Mouse (Mus musculus): Measurements from ENCODE around the gene Atg10. TPM values are rescaled to one million over a fixed set of nuclear protein-coding genes. Genes with fewer than 3 reads are reported as not detected.
A peak's percentile ranks its signal among the peaks of the same experiment; 100 is the strongest.
"Not testable (repeated sequence)": the region's sequence is repeated elsewhere in the genome, so short reads cannot be mapped to it uniquely, and the experiment has no call there.

The Atg10 gene
- 8.0 to 13.2 TPM (median 12.6 TPM) in 3 replicates for total RNA-seq (2017)

DNA sequence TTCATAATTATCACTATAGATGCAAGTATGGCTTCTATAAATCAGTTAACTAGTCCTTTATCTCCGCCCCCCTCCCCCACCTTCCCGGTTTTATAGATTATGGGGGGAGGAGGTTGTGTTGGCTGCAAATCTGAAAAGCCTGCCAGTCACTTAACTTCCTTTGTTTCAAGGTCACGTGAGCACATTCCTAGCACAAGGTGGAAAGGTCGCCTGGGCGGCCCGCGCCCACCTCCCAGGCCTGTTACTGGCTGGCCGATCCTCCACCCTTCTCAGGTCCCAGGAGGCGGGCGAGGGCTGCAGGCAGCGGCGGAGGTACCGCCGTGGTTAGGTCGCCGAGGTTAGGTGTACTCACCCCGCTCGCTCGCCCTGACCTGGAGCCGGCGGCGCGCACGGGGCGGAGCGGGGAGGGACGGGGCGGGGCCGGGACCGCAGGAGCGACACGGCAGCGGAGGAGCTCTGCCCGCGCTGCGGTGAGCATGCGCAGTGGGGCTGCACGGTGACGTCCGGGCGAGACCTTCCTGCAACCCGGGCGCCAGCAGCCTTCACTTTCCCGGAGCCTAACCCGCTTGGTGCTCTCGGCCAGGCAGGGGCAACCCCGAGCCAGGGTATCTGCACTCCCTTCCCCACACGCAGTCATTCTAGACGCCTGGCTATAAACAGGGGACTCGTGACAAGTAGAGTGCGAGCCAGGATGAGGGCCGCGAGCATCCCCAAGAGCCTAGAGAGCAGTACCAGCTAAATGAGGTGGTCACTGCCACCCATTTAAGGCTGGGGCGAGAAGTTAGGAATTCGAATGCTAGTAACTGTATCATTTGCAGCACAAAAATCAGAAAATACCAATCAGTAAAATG, at the start of gene Atg10:
Atg10 (minus strand) TSS at position 382 of the 851 bp plus-strand sequence.
- ATAC-seq (replicated peaks; ENCODE audit: insufficient number of reproducible peaks, low FRiP score, low TSS enrichment, poor library complexity, severe bottlenecking): peak; percentile 78

DNA sequence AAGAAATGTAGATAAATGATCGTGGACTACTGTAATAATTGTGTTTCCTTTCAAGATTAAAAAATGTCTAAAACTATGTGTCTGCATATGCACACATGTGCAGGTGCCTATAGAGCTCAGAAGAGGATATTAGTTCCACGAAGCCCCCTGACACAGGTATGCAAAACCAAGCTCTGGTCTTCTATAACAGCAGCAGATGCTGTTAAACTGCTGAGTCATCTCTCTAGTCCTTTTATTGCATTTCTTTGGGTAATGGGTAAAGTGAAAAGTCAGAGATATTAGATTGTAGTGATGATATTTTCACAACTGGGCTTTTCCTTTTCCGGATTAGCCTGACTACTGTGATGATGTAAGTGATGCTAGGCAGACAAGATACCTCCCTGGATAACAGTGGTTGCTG, 28.6 kb upstream of the Atg10 start:
- no peak for ATAC-seq (replicated peaks; ENCODE audit: insufficient number of reproducible peaks, low FRiP score, low TSS enrichment, poor library complexity, severe bottlenecking)

DNA sequence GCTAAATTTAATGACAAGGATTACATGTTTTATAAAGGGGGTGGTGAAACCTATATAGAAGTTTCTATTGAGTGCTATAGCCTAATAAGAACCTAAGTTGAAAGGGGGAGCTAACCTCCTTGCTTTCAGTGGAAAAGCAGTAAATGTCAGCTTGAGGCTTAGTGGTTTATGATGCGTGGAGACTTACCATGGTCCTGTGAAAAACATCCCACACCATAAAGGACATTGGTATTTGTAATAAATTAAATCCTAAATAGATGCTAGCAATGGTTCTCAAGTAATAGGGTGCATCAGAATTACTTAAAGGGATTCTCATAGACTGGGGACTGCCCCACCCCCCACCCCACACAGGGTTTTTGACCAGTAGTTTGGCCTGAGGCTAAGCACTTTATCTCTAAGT, 27.9 kb upstream of the Atg10 start:
- ATAC-seq (replicated peaks; ENCODE audit: insufficient number of reproducible peaks, low FRiP score, low TSS enrichment, poor library complexity, severe bottlenecking): no peak

DNA sequence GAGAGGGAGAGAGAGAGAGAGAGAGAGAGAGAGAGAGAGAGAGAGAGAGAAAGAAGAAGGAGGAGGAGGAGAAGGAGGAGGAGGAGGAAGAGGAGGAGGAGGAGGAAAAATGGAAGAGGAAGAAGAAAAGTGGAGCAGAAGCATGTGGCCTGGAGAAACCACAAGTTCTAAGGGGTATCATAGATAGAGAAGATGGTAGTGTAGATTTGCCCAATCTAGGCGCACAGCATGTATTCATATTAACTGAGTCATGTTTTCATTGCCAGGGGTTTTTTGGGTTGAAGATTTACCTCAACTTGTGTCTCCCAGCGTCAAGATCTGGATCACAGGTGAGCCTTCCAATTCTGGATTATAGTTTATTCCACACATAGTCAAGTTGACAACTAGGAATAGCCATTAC, 26.3 kb upstream of the Atg10 start:
- not testable (repeated sequence) for ATAC-seq (replicated peaks; ENCODE audit: insufficient number of reproducible peaks, low FRiP score, low TSS enrichment, poor library complexity, severe bottlenecking)

DNA sequence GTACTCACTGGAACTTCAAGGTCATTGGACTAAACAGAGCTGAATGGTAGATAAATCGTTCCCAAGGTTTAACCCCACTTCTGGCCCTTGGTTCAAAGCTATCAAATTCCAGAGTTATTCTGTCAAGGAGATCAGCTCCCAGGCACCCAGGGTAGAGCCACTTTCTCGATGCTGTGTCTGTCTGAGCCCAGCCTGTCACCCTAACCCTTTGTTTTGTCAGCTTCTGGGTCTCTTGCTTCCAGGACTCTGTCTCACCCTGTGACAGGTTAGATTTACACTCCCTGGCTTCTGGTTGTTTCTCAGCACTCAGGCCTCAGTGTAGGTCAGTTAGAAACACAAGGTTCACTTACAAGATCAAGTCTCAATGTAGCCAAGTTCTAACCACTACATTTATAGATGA, 22.7 kb upstream of the Atg10 start:
- ATAC-seq (replicated peaks; ENCODE audit: insufficient number of reproducible peaks, low FRiP score, low TSS enrichment, poor library complexity, severe bottlenecking): no peak

DNA sequence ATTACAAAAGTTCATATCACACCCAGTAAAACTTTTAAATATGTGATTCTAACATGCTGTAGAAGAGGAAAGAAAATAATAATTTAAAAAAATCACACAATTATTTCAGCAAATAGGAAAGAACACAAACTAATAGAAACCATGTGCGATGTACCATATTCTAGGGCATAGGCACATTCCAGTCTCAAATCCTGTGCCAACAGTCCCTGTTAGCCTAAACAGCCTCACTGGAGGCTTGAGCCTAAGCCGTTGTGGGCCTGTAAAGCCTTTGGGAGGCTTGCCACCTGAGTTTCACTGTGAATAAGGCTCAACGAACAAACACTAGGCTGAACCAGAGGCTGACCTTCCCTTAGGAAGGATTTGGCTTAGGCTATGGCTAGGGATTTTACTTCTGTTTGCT, 14.2 kb upstream of the Atg10 start:
- no peak for ATAC-seq (replicated peaks; ENCODE audit: insufficient number of reproducible peaks, low FRiP score, low TSS enrichment, poor library complexity, severe bottlenecking)

DNA sequence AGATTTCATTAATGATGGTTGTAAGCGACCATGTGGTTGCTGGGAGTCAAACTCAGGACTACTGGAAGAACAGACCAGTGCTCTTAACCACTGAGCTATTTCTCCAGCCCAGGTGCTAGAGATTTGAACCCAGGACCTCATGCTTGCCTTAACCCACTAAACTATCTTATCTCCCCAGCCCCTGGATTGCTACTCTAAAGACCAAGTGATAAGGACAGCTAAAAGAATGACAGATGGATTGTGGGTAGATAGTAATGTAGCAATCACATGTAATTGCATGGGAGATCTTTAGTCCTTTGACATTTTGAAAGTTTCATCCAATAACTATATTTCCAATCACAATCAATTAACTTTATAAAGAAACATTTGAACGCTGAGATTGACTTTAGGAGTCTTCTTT, 13.1 kb upstream of the Atg10 start:
- no peak for ATAC-seq (replicated peaks; ENCODE audit: insufficient number of reproducible peaks, low FRiP score, low TSS enrichment, poor library complexity, severe bottlenecking)

DNA sequence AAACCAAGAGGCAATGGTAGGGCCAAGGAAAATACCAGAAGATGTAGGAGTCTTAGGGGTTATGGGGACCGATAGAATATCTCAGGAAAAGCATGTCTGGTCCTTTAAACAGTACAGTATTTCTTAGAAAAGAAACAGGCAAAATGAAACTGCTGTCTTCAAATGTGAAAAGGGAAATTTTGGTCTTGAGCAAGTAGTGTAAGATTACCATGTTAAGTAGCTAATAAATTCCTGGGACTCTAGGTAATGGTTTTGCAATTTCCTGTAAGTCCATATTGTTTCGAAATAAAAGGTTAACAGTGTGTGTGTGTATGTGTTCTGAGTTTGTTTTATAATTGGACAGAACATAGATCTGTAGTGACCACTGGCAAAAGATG, 658 bp upstream of the Atg10 start:
- peak; percentile 24; the same call in 1 of the 2 replicates for ATAC-seq (replicated peaks; ENCODE audit: insufficient number of reproducible peaks, low FRiP score, low TSS enrichment, poor library complexity, severe bottlenecking)

DNA sequence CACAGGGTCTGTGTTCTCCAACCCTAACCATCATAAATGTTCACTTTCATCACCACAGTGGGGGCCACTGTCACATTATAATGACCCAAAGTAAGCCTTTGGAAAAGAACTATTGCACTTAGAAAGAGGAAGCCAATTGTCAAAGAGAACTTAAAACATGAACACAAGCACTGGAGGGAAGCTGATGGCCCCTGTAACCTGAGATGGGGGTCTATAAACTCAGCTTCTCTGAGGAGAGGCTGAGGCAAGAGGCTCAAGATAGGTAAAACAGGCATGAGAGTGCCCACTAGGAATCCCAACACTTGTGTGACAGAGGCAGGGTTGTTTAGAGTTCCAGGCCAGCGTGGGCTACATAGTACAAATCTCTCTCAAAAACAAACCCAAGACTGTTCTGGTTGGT, 705 bp downstream of the Atg10 start:
- ATAC-seq (replicated peaks; ENCODE audit: insufficient number of reproducible peaks, low FRiP score, low TSS enrichment, poor library complexity, severe bottlenecking): no peak

DNA sequence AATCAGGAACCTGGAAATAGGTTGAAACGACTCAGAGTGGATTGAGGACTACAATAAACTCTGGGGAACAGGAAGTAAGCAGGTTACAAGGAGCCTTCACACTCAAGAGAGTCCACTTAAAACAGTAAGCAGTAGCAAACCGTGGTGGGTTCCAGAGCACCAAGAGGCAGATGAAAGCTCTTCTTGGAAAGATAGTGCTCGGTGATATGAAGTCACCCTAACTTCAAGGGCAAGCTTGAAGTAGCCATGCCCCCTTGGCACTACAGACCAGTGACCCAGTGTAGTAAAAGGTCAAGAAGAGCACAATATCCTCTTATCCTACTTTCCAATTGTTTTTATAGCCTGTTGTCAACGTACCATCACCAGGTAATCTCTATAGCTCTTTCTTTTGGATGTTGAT, 2.1 kb downstream of the Atg10 start:
- no peak for ATAC-seq (replicated peaks; ENCODE audit: insufficient number of reproducible peaks, low FRiP score, low TSS enrichment, poor library complexity, severe bottlenecking)

DNA sequence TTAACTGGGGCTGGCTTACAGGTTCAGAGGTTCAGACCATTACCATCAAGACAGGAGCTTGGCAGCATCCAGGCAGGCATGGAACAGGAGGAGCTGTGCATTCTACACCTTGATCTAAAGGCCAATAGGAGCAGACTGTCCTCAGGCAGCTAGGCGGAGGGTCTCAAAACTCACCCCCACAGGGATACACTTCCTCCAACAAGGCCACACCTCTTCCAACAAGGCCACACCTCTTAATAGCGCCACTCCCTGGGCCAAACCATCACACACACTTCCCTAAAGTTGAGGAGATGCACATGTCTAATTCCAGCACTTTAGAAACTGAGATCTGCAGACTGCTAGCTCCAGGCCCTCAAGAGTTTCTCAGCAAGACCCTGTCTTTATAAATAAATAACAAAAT, 6.1 kb downstream of the Atg10 start:
- ATAC-seq (replicated peaks; ENCODE audit: insufficient number of reproducible peaks, low FRiP score, low TSS enrichment, poor library complexity, severe bottlenecking): no peak

DNA sequence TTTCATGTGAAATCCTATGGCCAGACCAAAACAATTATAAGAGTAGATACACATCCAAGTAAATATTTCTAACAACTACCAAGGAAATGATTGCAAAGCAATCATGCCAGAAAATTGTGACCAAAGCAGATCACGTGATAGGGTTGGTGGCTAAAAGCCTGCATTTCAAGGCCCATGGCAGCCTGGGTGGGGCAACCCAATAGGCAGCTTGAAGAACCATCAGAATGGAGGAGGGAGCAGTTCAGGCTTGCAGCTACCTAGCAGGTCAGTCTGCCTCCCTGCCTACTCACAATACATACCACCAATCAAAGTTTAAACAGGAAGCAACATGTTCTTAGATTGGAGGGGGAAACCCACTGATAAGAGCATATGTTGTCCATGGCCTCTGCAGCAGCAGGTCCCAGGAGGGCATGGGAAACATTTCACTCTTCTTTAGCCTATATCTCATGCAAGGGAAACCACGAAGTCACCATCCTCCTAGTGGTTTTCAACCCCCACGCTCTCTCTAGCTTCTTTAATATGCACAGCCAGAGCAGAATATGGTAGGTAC, 7.0 kb downstream of the Atg10 start:
- ATAC-seq (replicated peaks; ENCODE audit: insufficient number of reproducible peaks, low FRiP score, low TSS enrichment, poor library complexity, severe bottlenecking): no peak

DNA sequence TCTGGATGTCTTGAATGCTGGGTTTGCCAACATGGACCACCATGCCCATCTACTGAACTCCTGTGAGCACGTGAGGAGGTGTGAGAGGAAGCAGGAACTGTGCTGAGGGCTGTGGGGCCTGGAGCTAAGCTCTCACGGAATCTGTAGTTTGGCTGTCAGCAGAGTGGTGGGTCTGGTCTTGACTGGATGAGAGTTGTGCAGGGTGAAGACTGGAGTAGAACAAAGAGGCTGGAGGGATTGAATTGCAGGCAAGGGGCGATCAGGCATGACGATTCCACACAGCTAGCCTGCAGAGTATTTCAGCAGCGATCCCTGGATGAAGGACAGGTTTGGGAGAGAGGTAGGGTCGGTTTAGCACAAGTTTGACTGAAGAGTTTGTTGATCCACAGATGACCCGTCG, 10.8 kb downstream of the Atg10 start:
- no peak for ATAC-seq (replicated peaks; ENCODE audit: insufficient number of reproducible peaks, low FRiP score, low TSS enrichment, poor library complexity, severe bottlenecking)

DNA sequence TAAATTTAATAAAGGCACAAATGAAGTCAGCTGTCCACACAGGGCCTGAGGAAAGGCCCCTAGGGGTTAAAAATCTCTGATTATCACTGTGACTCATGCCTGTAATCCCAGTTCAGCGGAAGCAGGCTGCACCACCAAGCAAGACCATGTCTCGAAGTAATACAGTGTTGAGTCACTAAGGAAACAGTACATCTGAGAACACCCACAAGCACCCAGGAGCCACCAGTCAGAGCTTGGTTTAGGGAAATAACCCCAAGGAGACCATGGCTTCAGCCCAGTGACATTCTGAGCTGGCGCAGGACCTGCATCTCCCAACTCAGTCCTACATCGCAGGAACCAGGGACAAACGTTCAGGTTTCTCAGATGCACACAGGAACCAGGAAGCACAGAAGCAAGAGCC, 17.5 kb downstream of the Atg10 start:
- no peak for ATAC-seq (replicated peaks; ENCODE audit: insufficient number of reproducible peaks, low FRiP score, low TSS enrichment, poor library complexity, severe bottlenecking)

DNA sequence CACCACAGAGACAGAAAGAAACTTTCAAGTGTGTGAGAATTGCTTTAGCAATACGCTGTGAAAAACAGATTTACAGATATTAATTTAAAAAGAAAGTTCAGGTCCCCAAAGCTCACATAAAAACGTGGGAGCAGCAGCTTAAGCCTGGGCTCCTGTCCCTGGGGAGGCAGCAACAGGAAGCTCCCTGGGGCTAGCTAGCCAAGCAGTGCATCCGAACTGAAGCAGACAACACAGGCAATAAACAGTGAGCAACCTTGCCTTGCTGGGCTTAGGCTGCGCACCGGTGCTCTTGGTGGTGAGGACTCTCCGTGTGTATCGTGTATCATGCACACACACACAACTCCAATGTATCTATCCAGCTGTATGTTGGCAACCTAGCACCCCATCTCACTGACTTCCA, 21.2 kb downstream of the Atg10 start:
- ATAC-seq (replicated peaks; ENCODE audit: insufficient number of reproducible peaks, low FRiP score, low TSS enrichment, poor library complexity, severe bottlenecking): no peak

DNA sequence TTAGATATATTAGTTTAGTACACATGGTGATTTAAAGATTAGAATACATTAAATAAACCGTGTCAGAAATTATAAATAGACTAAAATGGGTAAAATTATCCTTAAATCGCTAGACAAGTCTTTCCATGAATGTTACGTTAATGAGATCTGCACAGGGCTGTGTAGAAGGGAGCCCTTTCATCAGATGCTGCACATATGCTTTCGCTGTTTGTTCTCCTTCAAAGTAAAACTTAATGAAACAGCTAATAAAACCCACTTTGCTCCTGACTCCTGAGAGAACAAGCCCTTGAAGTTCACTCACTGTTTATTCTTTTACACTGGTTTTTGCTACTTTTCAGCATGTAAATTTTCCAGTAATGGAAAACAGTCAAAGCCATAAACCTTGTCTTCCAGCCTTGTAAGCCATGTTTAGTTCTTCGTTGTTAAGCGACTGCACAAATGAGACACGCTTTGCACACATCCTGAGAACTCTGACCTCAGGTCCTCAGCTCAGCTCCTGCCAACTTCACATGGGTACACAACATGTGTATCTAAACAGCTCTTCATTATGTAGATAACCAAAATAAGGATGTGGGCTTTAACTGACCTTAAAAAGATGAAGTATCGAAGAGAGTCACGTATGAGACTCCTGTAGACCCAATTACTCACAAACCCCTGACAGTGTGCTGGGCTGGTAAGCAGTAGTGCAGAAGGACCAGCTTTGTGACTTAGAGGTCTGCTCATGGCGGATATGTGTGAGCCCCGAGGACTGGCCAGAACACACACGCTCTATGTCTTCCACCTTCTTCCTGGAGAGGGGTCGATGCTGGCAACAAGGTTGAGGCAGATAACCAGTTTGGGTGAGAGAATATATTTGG, 36.2 kb downstream of the Atg10 start:
- ATAC-seq (replicated peaks; ENCODE audit: insufficient number of reproducible peaks, low FRiP score, low TSS enrichment, poor library complexity, severe bottlenecking): no peak

DNA sequence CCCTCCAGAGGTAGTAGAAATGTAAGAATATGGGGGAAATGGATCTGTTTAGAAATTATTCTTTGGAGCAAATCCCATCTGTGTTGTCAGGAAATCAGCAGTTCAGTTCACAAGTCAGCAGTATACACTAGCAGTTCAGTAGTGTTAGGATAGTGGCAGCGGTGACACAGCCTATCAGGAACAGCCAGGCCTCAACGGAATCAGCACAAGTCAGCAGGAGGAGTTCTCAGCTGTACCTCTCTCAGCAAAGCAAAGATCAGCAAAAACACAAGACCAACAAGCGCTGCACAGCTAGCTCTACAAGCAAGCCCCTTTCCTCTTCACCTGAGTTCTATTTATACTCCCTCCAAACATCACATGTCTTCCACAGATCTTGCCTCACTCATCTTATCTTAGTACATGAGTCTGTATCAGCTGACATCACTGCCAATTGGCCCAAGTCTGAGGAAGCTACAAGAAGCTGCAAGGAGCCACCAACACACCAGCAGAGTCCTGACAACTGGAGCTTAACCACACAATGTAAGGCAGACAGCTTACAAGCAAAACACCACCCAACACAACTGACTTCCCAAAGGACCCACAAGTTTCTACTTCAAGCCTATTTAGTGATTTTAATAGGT, 38.4 kb downstream of the Atg10 start:
- ATAC-seq (replicated peaks; ENCODE audit: insufficient number of reproducible peaks, low FRiP score, low TSS enrichment, poor library complexity, severe bottlenecking): no peak

DNA sequence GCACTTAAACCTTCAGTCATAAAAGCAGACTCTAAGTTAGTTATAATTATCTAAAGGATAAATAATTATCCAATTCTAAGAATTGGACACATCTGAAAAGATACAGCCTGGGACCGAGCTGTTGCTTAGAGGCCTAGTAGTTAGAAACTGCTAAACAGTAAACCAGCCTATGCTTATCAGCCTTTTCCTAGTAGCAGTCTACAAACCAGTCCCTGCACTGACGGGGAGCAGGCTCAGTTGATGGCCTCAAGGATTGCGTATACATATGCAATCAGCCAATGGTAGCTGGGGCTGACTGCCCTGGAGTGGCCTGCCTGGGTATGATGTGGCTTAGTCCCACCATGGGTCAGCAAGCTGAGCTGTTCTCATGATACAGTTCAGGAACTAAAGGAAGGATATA, 39.5 kb downstream of the Atg10 start:
- ATAC-seq (replicated peaks; ENCODE audit: insufficient number of reproducible peaks, low FRiP score, low TSS enrichment, poor library complexity, severe bottlenecking): no peak

DNA sequence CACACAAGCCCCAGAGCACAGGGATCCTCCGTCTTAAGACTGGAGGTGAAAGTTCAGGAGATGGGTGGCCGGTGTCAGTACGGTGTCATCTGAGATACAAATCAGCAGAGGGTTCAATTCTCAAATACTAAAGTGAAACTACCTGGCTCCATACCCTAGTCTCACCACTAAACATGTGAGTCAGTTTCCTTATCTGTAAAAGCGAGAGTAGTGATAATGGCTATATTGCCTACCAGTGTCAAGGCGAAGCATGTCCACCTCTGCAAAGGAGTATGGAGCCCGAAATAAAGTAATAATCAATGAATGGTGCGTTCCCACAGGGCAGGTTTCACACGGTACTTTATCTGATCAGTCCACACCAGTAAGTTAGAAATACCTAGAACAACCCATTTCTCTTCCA, 43.4 kb downstream of the Atg10 start:
- no peak for ATAC-seq (replicated peaks; ENCODE audit: insufficient number of reproducible peaks, low FRiP score, low TSS enrichment, poor library complexity, severe bottlenecking)

All from monocyte, adult 5-6 weeks (primary cell).